Mouse (Mus musculus) CD4-positive naive resting alpha-beta T cell, adult 57 days (primary cell): ENCODE results near the gene Gmfb. TPM values are rescaled to one million over a fixed set of nuclear protein-coding genes. Genes with fewer than 3 reads are reported as not detected.

Source experiments
- total RNA-seq: library from RNA; stranded (reverse); gene quantifications from one replicate; pipeline ENCODE4 v1.2.4, GENCODE M21; 2023

Gmfb gene
- total RNA-seq, result 110 TPM

GRCm38 (mm10) chr14:46821873-46822716 is at the start of gene Gmfb:
Gmfb (minus strand) TSS chr14:46822242.

GRCm38 (mm10) chr14:46831837-46832333 is 9.8 kb upstream of the Gmfb start, which contains the start of gene Cgrrf1:
Cgrrf1 (plus strand) TSS chr14:46832125.

GRCm38 (mm10) chr14:46787787-46788504 is 34.1 kb downstream of the Gmfb start, which contains the start of gene Cnih1:
Cnih1 (minus strand) TSS chr14:46788411.

GRCm38 (mm10) chr14:46760355-46761029 is 61.5 kb downstream of the Gmfb start, which contains the start of gene Cdkn3:
Cdkn3 (plus strand) TSS chr14:46760541.

Other genes starting within 250 kb of the Gmfb start
- gene Cdkn3, start 61.7 kb downstream of the Gmfb start, total RNA-seq, result not detected
- gene Cnih1, start 33.8 kb downstream of the Gmfb start, total RNA-seq, result 22.5 TPM
- 16.4 TPM for gene Cgrrf1, start 9.9 kb upstream of the Gmfb start, total RNA-seq
- 0.50 TPM for gene Samd4, start 60.6 kb upstream of the Gmfb start, total RNA-seq